Mouse (Mus musculus) limb, embryonic 12.5 days (tissue): Measurements from ENCODE around the gene Vrtn. TPM values are rescaled to one million over a fixed set of nuclear protein-coding genes. Genes with fewer than 3 reads are reported as not detected.

Experiments used
- ATAC-seq: fragments of 200-750 bp; cut with Nextera tagmentation; 2 replicates; pipeline ENCODE4 v1.8.0; 2017; ENCODE audit warnings: low read depth, moderate TSS enrichment; ENCODE audit not compliant: insufficient number of reproducible peaks, insufficient read depth, low FRiP score, low TSS enrichment
- H3K27ac ChIP-seq: fragments of 300-500 bp; sonication (generic); 2 replicates; pipeline ENCODE4 v1.5.1; 2016; ENCODE audit warnings: mild to moderate bottlenecking, moderate library complexity
- H3K27me3 ChIP-seq: fragments of 300-500 bp; sonication (generic); 2 replicates; pipeline ENCODE4 v1.6.1; 2016; ENCODE audit warnings: mild to moderate bottlenecking, moderate library complexity
- H3K36me3 ChIP-seq: fragments of 300-500 bp; sonication (generic); 2 replicates; pipeline ENCODE4 v1.6.1; 2016; ENCODE audit warnings: mild to moderate bottlenecking, moderate library complexity
- H3K4me1 ChIP-seq: fragments of 300-500 bp; sonication (generic); replicated peaks from 2 replicates; pipeline ENCODE4 v1.6.1; 2016
- H3K4me2 ChIP-seq: fragments of 300-500 bp; sonication (generic); 2 replicates; pipeline ENCODE4 v1.6.1; 2016; ENCODE audit warnings: mild to moderate bottlenecking, moderate library complexity
- H3K4me3 ChIP-seq: fragments of 300-500 bp; sonication (generic); replicated peaks from 2 replicates; pipeline ENCODE4 v1.5.1; 2016; ENCODE audit warnings: mild to moderate bottlenecking
- H3K9ac ChIP-seq: fragments of 300-500 bp; sonication (generic); replicated peaks from 2 replicates; pipeline ENCODE4 v1.6.1; 2016; ENCODE audit warnings: mild to moderate bottlenecking, moderate library complexity
- H3K9me3 ChIP-seq: fragments of 300-500 bp; sonication (generic); 2 replicates; pipeline ENCODE4 v1.6.1; 2016; ENCODE audit warnings: mild to moderate bottlenecking, moderate library complexity
- WGBS: fragments of 180-500 bp; shearing (Covaris S2); methylation state at CpG from one replicate; pipeline ENCODE4 v1.1.7; 2016; 5-methylcytosine and 5-hydroxymethylcytosine counted together
- polyA plus RNA-seq: library from polyadenylated mRNA; unstranded; fragments of >200 nt; fragmentation: Nextera tagmentation; extraction: Ambion mirVana; gene quantifications from 2 replicates; pipeline ENCODE4 v1.2.1, GENCODE M21; 2016

Vrtn gene
- polyA plus RNA-seq, 1 experiment from 2014 or later = not detected

DNA sequence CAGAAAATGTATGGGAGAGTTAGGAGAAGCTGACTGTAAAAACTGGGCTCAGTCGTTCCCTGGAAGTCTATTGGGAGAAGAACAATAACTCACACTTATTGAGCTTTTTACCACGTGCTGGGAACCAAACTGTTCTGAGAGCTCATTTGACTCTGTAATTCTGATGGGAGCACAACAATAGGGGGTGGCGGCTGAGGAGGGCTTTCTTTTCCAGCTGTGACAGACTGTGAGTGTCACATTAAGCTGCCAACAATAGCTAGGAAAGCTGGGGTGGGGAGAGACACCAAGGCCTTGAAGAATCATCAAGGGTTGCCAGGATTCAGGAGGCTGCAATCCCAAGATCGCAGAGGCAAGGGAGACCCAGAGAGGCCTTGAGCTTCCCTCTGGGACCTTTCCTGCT lies 45.4 kb downstream of the Vrtn start:
- no peak for ATAC-seq
- WGBS = 36% methylated on average over 4 of the region's 4 CpGs

DNA sequence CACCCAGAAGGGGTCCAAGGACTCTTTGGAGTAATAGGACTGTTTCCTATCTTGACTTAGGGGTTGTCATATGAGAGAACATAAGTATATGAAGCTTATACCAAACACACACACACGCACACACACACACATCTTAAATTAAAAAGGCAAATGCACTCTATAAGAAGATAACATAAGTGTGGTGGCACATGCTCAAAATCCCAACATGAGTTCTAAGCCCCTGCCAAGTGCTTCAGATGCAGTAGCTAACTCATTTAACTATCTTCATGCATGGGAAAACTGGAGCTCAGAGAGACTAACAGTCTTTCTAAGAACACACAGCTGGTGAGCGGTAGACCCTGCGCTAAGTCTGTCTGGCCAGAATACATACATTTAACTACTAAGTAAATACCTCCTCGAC lies 46.7 kb downstream of the Vrtn start:
- Histone ChIP-seq H3K27ac (no peak overlapping the region), H3K4me3 (no peak overlapping the region), H3K36me3 (no peaks in the 10 kb centered on the region), H3K4me2 (no peak overlapping the region), H3K9me3 (no peaks in the 10 kb centered on the region), H3K4me1 (no peaks in the 10 kb centered on the region), H3K27me3 (0 out of 2 replicates have a peak, but pooled peaks cover 9% of the 10 kb centered on the region), H3K9ac (no peak overlapping the region)
- no peak for ATAC-seq
- WGBS = 90% methylated on average over 4 of the region's 4 CpGs

More for the DNA sequence above, 45.4 kb downstream of the Vrtn start:
- Histone ChIP-seq H3K36me3 (no peaks in the 10 kb centered on the region), H3K4me2 (no peak overlapping the region), H3K27me3 (peaks cover 13% of the 10 kb centered on the region), H3K4me3 (no peak overlapping the region), H3K9ac (no peak overlapping the region), H3K27ac (no peak overlapping the region), H3K9me3 (no peaks in the 10 kb centered on the region), H3K4me1 (no peaks in the 10 kb centered on the region)

- H3K36me3 ChIP-seq = no peaks in the 10 kb centered on the region
- no peak overlapping the region for H3K27ac ChIP-seq
- no peak overlapping the region for H3K4me2 ChIP-seq
- no peak overlapping the region for H3K4me3 ChIP-seq
- H3K9me3 ChIP-seq = no peaks in the 10 kb centered on the region
- H3K9ac ChIP-seq = no peak overlapping the region
- ATAC-seq = no peak
- H3K27me3 ChIP-seq = 0 out of 2 replicates have a peak, but pooled peaks cover 9% of the 10 kb centered on the region
- H3K4me1 ChIP-seq = no peaks in the 10 kb centered on the region
- 86% methylated on average over 11 of the region's 11 CpGs for WGBS
Observed at GRCm38 (mm10) chr12:84689051-84689450, 48.2 kb downstream of the Vrtn start.

- no peak for ATAC-seq
- Histone ChIP-seq H3K9me3 (no peaks in the 10 kb centered on the region), H3K36me3 (no peaks in the 10 kb centered on the region), H3K4me2 (no peak overlapping the region), H3K4me3 (no peak overlapping the region), H3K27ac (no peak overlapping the region), H3K4me1 (no peaks in the 10 kb centered on the region), H3K9ac (no peak overlapping the region), H3K27me3 (peaks cover 7% of the 10 kb centered on the region)
Observed at GRCm38 (mm10) chr12:84691347-84691746, 50.5 kb downstream of the Vrtn start.

GRCm38 (mm10) chr12:84692141-84692540 lies 51.3 kb downstream of the Vrtn start:
- ATAC-seq = no peak
- Histone ChIP-seq H3K4me1 (no peaks in the 10 kb centered on the region), H3K36me3 (no peaks in the 10 kb centered on the region), H3K9ac (no peak overlapping the region), H3K4me3 (no peak overlapping the region), H3K27me3 (peaks cover 14% of the 10 kb centered on the region), H3K27ac (no peak overlapping the region), H3K4me2 (no peak overlapping the region), H3K9me3 (no peaks in the 10 kb centered on the region)
- 79% methylated on average over 6 of the region's 6 CpGs for WGBS

- peak within 1 kb of the TSS; percentile 37; the same call in 1 of the 2 replicates for H3K9ac ChIP-seq
- 0 out of 2 replicates have a peak, but pooled peaks cover 6% of the 10 kb centered on the region for H3K4me1 ChIP-seq
- H3K27me3 ChIP-seq = peaks cover 75% of the 10 kb centered on the region
- WGBS = 2% methylated on average over 70 of the region's 79 CpGs
- peak within 1 kb of the TSS; percentile 94 for H3K4me2 ChIP-seq
- peak; percentile 76 for ATAC-seq
- H3K27ac ChIP-seq = no peak within 1 kb of the TSS
- no peaks in the 10 kb centered on the region for H3K9me3 ChIP-seq
- peak within 1 kb of the TSS; percentile 60 for H3K4me3 ChIP-seq
- H3K36me3 ChIP-seq = no peaks in the 10 kb centered on the region
Observed at GRCm38 (mm10) chr12:84698319-84699081, 57.7 kb downstream of the Vrtn start, which contains the start of gene Syndig1l. TSS of gene Syndig1l (minus strand) at chr12:84698831.

Other genes with a start within 250 kb of the Vrtn start
- gene Entpd5, start 232.0 kb upstream of the Vrtn start, polyA plus RNA-seq = 10.9 and 11.4 TPM in 2 replicates
- gene Bbof1, start 231.9 kb upstream of the Vrtn start, polyA plus RNA-seq = 1.5 and 2.1 TPM in 2 replicates
- 28.9 and 31.0 TPM in 2 replicates for gene Rnf113a2, start 223.8 kb upstream of the Vrtn start, polyA plus RNA-seq
- 32.5 and 35.0 TPM in 2 replicates for gene Aldh6a1, start 190.0 kb upstream of the Vrtn start, polyA plus RNA-seq
- gene Lin52, start 189.6 kb upstream of the Vrtn start, polyA plus RNA-seq = 29.5 and 30.6 TPM in 2 replicates
- gene Vsx2, start 71.3 kb upstream of the Vrtn start, polyA plus RNA-seq = 0.13 and 0.24 TPM in 2 replicates
- 16.3 and 17.8 TPM in 2 replicates for gene Abcd4, start 23.6 kb upstream of the Vrtn start, polyA plus RNA-seq
- gene Syndig1l, start 57.8 kb downstream of the Vrtn start, polyA plus RNA-seq = not detected in 2 replicates
- gene Npc2, start 132.1 kb downstream of the Vrtn start, polyA plus RNA-seq = 67.1 and 67.4 TPM in 2 replicates
- 145 and 148 TPM in 2 replicates for gene Isca2, start 132.2 kb downstream of the Vrtn start, polyA plus RNA-seq
- 0.20 and 0.58 TPM in 2 replicates for gene Ltbp2, start 235.5 kb downstream of the Vrtn start, polyA plus RNA-seq